In the genomic region with DNA sequence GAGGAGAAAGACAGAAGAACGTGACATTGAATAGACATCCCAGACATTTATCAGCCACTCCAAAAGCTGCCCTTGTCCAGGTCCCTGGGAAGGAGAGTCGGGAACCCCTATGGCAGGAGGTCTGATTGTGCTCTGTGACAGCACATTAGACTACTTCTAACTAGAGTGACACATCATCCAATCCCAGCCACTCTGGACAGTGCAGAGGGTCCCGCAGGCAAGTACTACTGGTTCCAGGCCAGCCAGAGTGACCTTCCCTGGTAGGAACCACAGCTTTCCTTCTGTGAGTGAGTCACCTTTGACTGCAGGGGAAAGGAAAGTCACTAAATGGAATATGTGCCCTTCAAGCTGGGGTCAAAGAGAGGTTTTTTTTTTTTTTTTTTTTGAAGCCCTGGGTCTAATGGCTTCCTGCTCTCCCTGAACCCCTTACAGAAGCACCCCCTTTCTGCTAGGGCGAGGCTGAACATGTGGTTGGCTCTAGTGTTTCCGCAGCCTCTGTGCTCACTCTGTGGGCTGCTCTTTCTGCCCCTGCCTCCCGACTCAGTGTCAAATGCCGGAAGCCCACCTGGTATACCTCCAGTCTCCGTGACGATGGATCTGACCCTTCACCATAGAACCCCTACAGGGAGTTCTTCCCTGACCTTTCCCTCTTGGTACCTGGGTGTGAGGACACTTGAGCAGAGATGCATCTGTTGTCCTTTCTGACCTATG, we compare ENCODE assay signal across 11 mouse cellular contexts.
DNase-seq lines count a peak whose midpoint lies in the region; ATAC-seq and TF ChIP-seq lines count a peak whose summit lies in the region.
"Had no signal": no experiment of that assay in that cellular context is flagged by ENCODE, and none has a peak within 500 bp of the region (broad histone marks: within the 10 kb centered on the region; RNA-seq: fewer than 3 reads in every experiment).

No protein-coding gene starts in this region.

- peak; percentile 2 for DNase-seq in gastrocnemius, postnatal 25 days
- no peak for DNase-seq in gastrocnemius, postnatal 14 days
- DNase-seq in kidney, postnatal 0 days (ENCODE audit: low spot score) = no peak
- DNase-seq in kidney, postnatal 36 days = no peak
- peak; percentile 47 for DNase-seq in thymus, adult 2 months
- no peak for DNase-seq in T-cell, adult 2 months (ENCODE audit: low spot score)
- DNase-seq in cerebellum, adult 18-20 months = no peak
- DNase-seq: cerebellum, adult 11-12 months had no signal

- no peak overlapping the region for H3K9ac ChIP-seq in kidney, postnatal 0 days (ENCODE audit: low read depth, low read length)

- H3K36me3 ChIP-seq in kidney, postnatal 0 days (ENCODE audit: insufficient read depth, low read length) = no peaks in the 10 kb centered on the region
- H3K36me3 ChIP-seq in thymus, adult 2 months (ENCODE audit: control insufficient read depth, insufficient read depth, low read length) = no peaks in the 10 kb centered on the region

- no peak overlapping the region for H3K4me3 ChIP-seq in kidney, postnatal 0 days (replicated peaks; ENCODE audit: low read depth, low read length)
- H3K4me3 ChIP-seq in embryonic fibroblast, embryonic 13.5 days (ENCODE audit: insufficient read depth, low read length) = no peak overlapping the region
- H3K4me3 ChIP-seq in thymus, adult 2 months (ENCODE audit: control insufficient read depth, insufficient read depth, low read length) = no peak overlapping the region
- H3K4me3 ChIP-seq: layer of hippocampus, adult 2 months had no signal

- no peak for ATAC-seq in kidney, postnatal 0 days (replicated peaks; ENCODE audit: low FRiP score, low read depth)

- no peak for TF ChIP-seq CTCF in kidney, postnatal 0 days (IDR thresholded peaks at IDR 0.05; ENCODE audit: low read depth)
- TF ChIP-seq CTCF in embryonic fibroblast, embryonic 13.5 days (IDR thresholded peaks at IDR 0.05; ENCODE audit: borderline replicate concordance, insufficient read depth, low read length) = no peak
- TF ChIP-seq CTCF in thymus, adult 2 months (IDR thresholded peaks at IDR 0.05; ENCODE audit: borderline replicate concordance, control insufficient read depth, extremely low read depth, insufficient read depth, low read length, poor library complexity) = no peak

- TF ChIP-seq POLR2A in embryonic fibroblast, embryonic 13.5 days (IDR thresholded peaks at IDR 0.05; ENCODE audit: low read depth, low read length) = no peak
- TF ChIP-seq POLR2A in thymus, adult 2 months (IDR thresholded peaks at IDR 0.05; ENCODE audit: control insufficient read depth, extremely low read depth, insufficient read depth, low read length, poor library complexity) = no peak

- peaks cover 7% of the 10 kb centered on the region for H3K4me1 ChIP-seq in kidney, postnatal 0 days (replicated peaks; ENCODE audit: insufficient read depth, low read length)
- H3K4me1 ChIP-seq in embryonic fibroblast, embryonic 13.5 days (ENCODE audit: control insufficient read depth, insufficient read depth, low read length) = peaks cover 4% of the 10 kb centered on the region; the same call in 1 of the 2 replicates
- H3K4me1 ChIP-seq in thymus, adult 2 months (replicated peaks; ENCODE audit: control insufficient read depth, insufficient read depth, low read length) = peaks cover 19% of the 10 kb centered on the region

- no peaks in the 10 kb centered on the region for H3K9me3 ChIP-seq in kidney, postnatal 0 days (replicated peaks; ENCODE audit: low read length)

- intact Hi-C loops in gastrocnemius, postnatal 14 days (cut with DNase I; ENCODE audit: low total_unique reads) = no loop called here

- WGBS in kidney, postnatal 0 days = 68% methylated on average over 9 of the region's 9 CpGs
- WGBS in thymus, adult 2 months = 37% methylated on average over 9 of the region's 9 CpGs

- no peak overlapping the region for H3K4me2 ChIP-seq in kidney, postnatal 0 days (ENCODE audit: low read length)
- H3K4me2 ChIP-seq: midbrain, embryonic 11.5 days had no signal

- no peaks in the 10 kb centered on the region for H3K27me3 ChIP-seq in kidney, postnatal 0 days (ENCODE audit: insufficient read depth, low read length)
- H3K27me3 ChIP-seq in thymus, adult 2 months (ENCODE audit: control insufficient read depth, insufficient read depth, low read length) = no peaks in the 10 kb centered on the region

- H3K27ac ChIP-seq in kidney, postnatal 0 days = peak overlapping the region; percentile 83; the same call in 1 of the 2 replicates
- H3K27ac ChIP-seq in embryonic fibroblast, embryonic 13.5 days (ENCODE audit: insufficient read depth, low read length) = peak overlapping the region; percentile 87; the same call in 1 of the 2 replicates
- no peak overlapping the region for H3K27ac ChIP-seq in thymus, adult 2 months (ENCODE audit: control insufficient read depth, insufficient read depth, low read length)

Comparison
In these comparisons a context has a peak if more than half of its experiments do, and no peak if none do; other contexts are left out.
1. DNase-seq: peak in gastrocnemius, postnatal 25 days (single experiment) and thymus, adult 2 months (single experiment); none in gastrocnemius, postnatal 14 days (single experiment), kidney, postnatal 0 days (single experiment), kidney, postnatal 36 days (0 of 2), T-cell, adult 2 months (single experiment) and cerebellum, adult 18-20 months (0 of 2).